Mouse (Mus musculus): Measurements from ENCODE around the gene Hspb8.

Gene Hspb8

DNA sequence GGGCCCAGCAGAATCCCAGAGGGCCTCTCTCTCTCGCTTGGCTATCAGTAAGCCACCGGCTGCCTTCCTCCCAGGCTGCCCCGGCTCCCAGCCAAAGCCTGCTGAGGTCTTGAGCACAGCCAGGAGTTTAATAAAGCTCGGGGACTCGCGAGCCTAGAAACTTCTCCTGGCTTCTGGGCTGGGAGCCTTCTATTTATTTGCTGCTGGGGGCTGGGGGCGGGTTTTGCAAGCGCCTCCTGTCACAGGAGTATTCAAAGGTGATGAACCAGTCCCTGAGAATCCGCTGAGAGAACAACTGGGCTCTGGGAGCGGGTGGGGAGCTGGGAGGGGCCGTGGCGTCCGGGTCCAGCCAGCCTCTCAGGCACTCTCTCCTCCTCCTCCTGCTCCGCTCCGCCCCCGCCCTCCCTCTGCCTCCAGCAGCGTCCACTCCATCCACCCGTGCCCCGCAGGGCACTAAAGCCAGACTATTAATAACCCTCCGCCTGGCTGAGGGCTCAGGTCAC lies at the start of gene Hspb8:
Gene Hspb8 (minus strand): TSS at position 166 of the 503 bp plus-strand sequence.
- peak; percentile 54 for DNase-seq (ENCODE audit: low read depth, low spot score)

GRCm38 (mm10) chr5:116461354-116462042 lies 38.8 kb upstream of the Hspb8 start:
- DNase-seq (ENCODE audit: low read depth, low spot score): peak; percentile 56

GRCm38 (mm10) chr5:116459970-116460369 lies 37.3 kb upstream of the Hspb8 start:
- no peak for DNase-seq (ENCODE audit: low read depth, low spot score)

- DNase-seq (ENCODE audit: low read depth, low spot score): no peak
Observed at GRCm38 (mm10) chr5:116457791-116458190, 35.1 kb upstream of the Hspb8 start.

DNA sequence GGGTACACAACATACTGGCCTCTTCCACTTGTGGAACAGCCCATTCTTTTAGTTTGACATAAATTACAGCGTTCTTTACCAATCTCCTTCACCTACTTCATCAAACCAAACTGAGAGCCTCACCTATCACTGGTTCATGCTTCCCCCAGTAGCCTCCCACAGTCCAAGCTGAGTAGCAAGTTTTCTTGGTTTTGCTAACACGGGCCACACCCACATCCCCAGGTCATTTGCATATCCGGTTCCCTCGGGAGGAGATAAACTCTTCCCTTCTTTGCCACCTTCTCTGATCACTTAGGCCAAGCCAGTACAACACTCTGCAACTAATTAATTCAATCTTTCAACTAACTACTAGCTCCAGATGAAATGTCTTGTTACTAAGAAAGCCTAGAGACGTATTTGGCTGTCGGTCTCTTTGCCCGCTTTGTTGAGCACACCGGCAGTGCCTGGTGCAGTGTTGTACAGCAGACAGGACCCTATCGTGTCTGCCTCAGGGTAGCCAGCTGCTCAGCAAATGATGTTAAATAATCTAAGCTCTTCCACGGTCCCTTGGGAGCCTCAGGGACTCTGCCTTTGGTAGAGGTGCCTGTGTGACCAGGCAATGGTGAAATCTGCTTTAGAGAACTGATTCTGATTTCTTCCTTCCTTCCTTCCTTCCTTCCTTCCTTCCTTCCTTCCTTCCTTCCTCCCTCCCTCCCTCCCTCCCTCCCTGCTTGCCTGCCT lies 34.3 kb upstream of the Hspb8 start:
- DNase-seq (ENCODE audit: low read depth, low spot score): no peak

- DNase-seq (ENCODE audit: low read depth, low spot score): peak; percentile 26
Observed at GRCm38 (mm10) chr5:116453401-116453851, 30.8 kb upstream of the Hspb8 start.

GRCm38 (mm10) chr5:116450901-116451300 lies 28.2 kb upstream of the Hspb8 start:
- DNase-seq (ENCODE audit: low read depth, low spot score): no peak

DNA sequence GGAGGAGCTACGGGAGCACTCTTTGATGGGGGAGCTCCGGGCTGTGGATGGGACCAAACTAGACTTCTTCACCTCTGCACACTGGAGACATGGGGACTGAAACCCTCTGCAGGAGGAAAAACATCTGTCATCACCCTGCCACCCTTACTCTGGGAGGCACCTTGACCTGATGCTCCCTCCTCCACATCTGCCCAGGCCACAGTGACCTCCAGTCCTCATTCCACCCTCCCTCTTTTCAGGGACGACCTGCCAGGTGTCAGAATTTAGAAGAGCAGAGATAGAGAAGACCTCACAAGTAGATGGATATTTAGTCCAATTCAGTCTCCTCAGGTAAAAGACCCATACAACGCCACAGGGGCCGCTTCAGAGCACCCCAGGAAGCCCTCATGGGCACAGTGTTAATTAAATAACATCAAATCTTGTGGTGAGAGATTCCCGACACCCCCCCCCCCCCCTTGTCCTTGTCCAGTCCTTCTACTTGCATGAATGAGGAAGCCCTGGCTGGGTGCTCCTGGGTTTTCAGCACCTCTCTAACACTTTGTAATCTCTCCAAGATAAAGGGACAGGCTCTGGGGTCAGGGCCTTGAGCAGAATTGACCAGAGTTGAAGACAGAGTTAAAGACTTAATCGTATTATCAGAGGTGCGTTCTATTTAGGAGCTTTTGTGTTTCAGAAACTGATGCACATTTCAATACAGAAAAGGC lies 27.0 kb upstream of the Hspb8 start:
- DNase-seq (ENCODE audit: low read depth, low spot score): no peak

- no peak for DNase-seq (ENCODE audit: low read depth, low spot score)
Observed at GRCm38 (mm10) chr5:116448409-116449191, 25.9 kb upstream of the Hspb8 start.

GRCm38 (mm10) chr5:116447821-116448350 lies 25.2 kb upstream of the Hspb8 start:
- no peak for DNase-seq (ENCODE audit: low read depth, low spot score)

- no peak for DNase-seq (ENCODE audit: low read depth, low spot score)
Observed at GRCm38 (mm10) chr5:116446552-116446951, 23.9 kb upstream of the Hspb8 start.

DNA sequence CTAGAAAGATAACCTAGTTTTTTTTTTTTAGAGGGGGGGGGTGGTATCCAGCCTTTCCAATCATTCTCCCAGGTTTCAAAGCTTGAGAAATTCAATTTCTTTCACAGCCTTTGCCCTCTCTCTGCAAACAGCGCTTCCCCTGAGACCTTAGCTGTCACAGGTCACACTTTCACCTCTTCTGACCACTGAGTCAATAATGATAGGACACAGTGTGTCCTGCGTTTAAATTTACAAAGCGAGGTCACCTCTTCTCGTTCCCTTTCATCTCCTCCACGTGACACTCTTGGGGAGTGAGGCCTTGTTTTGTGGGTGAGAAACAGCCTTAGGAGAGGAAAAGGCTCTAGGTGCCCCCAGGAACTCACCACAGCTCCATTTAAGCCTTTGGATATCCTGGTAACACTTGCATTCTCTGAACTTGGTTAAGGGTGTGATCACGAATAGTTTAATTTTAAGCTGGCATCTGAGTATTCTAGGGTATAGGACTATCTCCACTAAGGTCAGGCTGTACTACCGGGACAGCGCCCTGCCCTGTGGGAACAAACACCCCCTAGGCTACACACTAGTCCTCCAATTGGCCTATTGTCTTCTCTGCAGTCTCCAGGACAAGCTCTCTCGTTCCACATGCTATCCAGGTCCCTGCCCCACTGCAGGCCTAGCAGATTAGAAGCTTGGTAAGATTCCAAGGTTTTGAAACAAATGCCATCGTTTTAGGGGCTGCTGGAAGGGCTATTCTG lies 23.1 kb upstream of the Hspb8 start:
- no peak for DNase-seq (ENCODE audit: low read depth, low spot score)

- DNase-seq (ENCODE audit: low read depth, low spot score): no peak
Observed at GRCm38 (mm10) chr5:116444517-116444916, 21.9 kb upstream of the Hspb8 start.

GRCm38 (mm10) chr5:116443459-116443940 lies 20.8 kb upstream of the Hspb8 start:
- no peak for DNase-seq (ENCODE audit: low read depth, low spot score)

GRCm38 (mm10) chr5:116442697-116443458 lies 20.2 kb upstream of the Hspb8 start:
- no peak for DNase-seq (ENCODE audit: low read depth, low spot score)

- DNase-seq (ENCODE audit: low read depth, low spot score): no peak
Observed at GRCm38 (mm10) chr5:116440251-116440650, 17.6 kb upstream of the Hspb8 start.

GRCm38 (mm10) chr5:116438328-116438727 lies 15.7 kb upstream of the Hspb8 start:
- no peak for DNase-seq (ENCODE audit: low read depth, low spot score)

- DNase-seq (ENCODE audit: low read depth, low spot score): no peak
Observed at GRCm38 (mm10) chr5:116436117-116436516, 13.5 kb upstream of the Hspb8 start.

Measured in forelimb bud, embryonic 11.5 days (tissue).